Mouse (Mus musculus) brain, adult 10 weeks (tissue): ENCODE measurements around the gene Chic2. TPM values are rescaled to one million over a fixed set of nuclear protein-coding genes. Genes with fewer than 3 reads are reported as not detected.

Source experiments
- polyA plus RNA-seq: library from polyadenylated mRNA; stranded (reverse); fragments of 350-450 nt; fragmentation: Illumina TruSeq; extraction: RNeasy Lipid Tissue Mini Kit (QIAGEN cat#74804); gene quantifications from one replicate; pipeline ENCODE4 v1.2.3, GENCODE M21; 2015; ENCODE audit warnings: low read depth, low replicate concordance

Chic2 gene
- 14.7 TPM for polyA plus RNA-seq

GRCm38 (mm10) chr5:75044310-75044904, at the start of gene Chic2:
Chic2 (minus strand) TSS chr5:75044774.

GRCm38 (mm10) chr5:75075383-75075941, 30.9 kb upstream of the Chic2 start, which contains the start of gene Gsx2:
Gsx2 (plus strand) TSS chr5:75075601.

Other genes with a start within 250 kb of the Chic2 start
- not detected for gene Gsx2, start 30.8 kb upstream of the Chic2 start, polyA plus RNA-seq
- gene Pdgfra, start 107.5 kb upstream of the Chic2 start, polyA plus RNA-seq, result 18.4 TPM